Comparison of ENCODE assay signal across 8 mouse cellular contexts in the genomic region with DNA sequence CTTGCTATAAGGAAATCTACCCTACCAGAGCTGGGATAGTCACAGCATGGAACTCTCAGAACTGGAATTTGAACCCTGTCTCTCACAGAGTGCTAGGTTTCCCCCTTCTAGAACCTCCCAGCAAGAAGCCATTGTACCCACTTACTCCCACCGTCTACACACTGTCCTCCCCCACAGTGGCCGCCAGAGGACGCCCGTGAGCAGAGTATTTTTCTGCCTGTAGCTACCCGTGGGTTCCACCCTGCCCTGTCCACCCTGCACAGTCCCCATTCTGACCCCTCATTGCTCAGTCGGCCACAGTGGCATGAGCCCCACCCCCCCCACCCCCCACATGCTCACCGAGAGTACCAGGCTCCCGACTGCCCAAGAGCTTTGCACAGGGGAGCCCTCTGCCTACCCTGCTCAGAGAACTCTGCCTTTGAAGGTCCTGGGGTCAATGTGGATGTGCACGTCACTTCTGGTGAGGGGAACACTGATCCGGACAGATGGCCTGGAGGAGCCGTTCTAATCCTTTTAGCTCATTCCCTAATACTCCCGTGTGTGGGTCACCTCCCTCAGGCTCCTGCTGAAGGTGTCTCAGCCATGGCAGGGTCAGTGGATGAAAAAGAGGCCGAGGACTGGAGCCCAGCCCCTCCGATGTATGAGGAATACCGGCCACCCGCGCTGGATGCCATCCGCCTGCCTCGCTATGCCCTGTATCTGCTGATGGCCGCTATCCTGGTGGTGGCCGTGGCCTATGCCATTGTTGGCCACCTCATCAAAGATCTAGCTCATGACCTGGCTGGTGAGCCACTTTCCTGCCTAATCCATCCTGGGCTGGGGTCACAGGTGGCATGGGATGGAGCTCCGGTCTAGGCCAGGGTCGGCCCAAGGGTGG. TPM values are rescaled to one million over a fixed set of nuclear protein-coding genes. Genes with fewer than 3 reads are reported as not detected.
DNase-seq lines count a peak whose midpoint lies in the region; ATAC-seq and TF ChIP-seq lines count a peak whose summit lies in the region.

No protein-coding gene starts in this region.

- TF ChIP-seq CTCF in lung, postnatal 0 days (IDR thresholded peaks at IDR 0.05), result peak; percentile 95

- no peaks in the 10 kb centered on the region for H3K27me3 ChIP-seq in lung, postnatal 0 days (replicated peaks; ENCODE audit: insufficient read depth, low read length)

- H3K4me2 ChIP-seq in lung, postnatal 0 days (replicated peaks; ENCODE audit: low read depth, low read length), result no peak overlapping the region

- H3K27ac ChIP-seq in lung, postnatal 0 days (ENCODE audit: low read length), result no peak overlapping the region

- 58% methylated on average over 23 of the region's 23 CpGs for WGBS in lung, postnatal 0 days

- H3K36me3 ChIP-seq in lung, postnatal 0 days (ENCODE audit: insufficient read depth, low read length), result no peaks in the 10 kb centered on the region; the same call in none of the 2 replicates

- ATAC-seq in erythroid progenitor cell, adult 5-6 weeks (replicated peaks; ENCODE audit: low FRiP score, poor library complexity, severe bottlenecking), result peak; percentile 64
- peak; percentile 75 for ATAC-seq in lung, postnatal 0 days

- peaks cover 13% of the 10 kb centered on the region for H3K4me1 ChIP-seq in lung, postnatal 0 days (ENCODE audit: insufficient read depth, low read depth, low read length)

- TF ChIP-seq EP300 in lung, postnatal 0 days (IDR thresholded peaks at IDR 0.05), result no peak

- no peaks in the 10 kb centered on the region for H3K9me3 ChIP-seq in lung, postnatal 0 days (ENCODE audit: low read length)

- intact Hi-C loops in heart, postnatal 10 days (cut with DNase I), result loop anchor here (1.0 to 5.0 kb wide), 3 partner anchors 17 to 152 kb away; no protein-coding TSS in a partner anchor

- H3K4me3 ChIP-seq in lung, postnatal 0 days (ENCODE audit: low read depth, low read length), result no peak overlapping the region

- peak; percentile 57 for DNase-seq in ES-CJ7 (ENCODE audit: low read depth, low spot score)
- peak; percentile 82 for DNase-seq in adrenal gland, postnatal 36 days
- peak; percentile 82 to 90 for DNase-seq in heart, postnatal 10 days
- DNase-seq in kidney, postnatal 36 days, result peak; percentile 79 to 87
- DNase-seq in lung, postnatal 0 days (ENCODE audit: low spot score), result peak; percentile 66
- DNase-seq in ovary, postnatal 36 days (ENCODE audit: low spot score), result peak; percentile 75
- no peak for DNase-seq in yolk sac, embryonic 10.5 days (ENCODE audit: low spot score)

- no peak overlapping the region for H3K9ac ChIP-seq in lung, postnatal 0 days (replicated peaks; ENCODE audit: low read depth)

RNA-seq across cellular contexts. Expression of a gene that starts 1.2 kb away (rescaled TPM):
- total RNA-seq in adrenal gland, postnatal 36 days (2021), result 1 to 10 TPM in 1 of 2 experiments, not detected in 1; 1.5 TPM
- not detected in 2 replicates for total RNA-seq in erythroid progenitor cell, adult 5-6 weeks (2015; ENCODE audit: low replicate concordance)
- not detected in 2 replicates for total RNA-seq in erythroid progenitor cell, adult 5-6 weeks (2017; ENCODE audit: low replicate concordance)
- total RNA-seq in heart, postnatal 10 days (2021), result under 1 TPM; 0.77 to 0.98 TPM
- 0.20 and 0.63 TPM in 2 replicates for polyA plus RNA-seq in lung, postnatal 0 days (2015; fragmentation: Nextera tagmentation; extraction: Ambion mirVana)

RNA-seq across cellular contexts. Expression of a gene that starts 2.8 kb away (rescaled TPM):
- 1 to 10 TPM; 1.2 to 1.6 TPM for total RNA-seq in adrenal gland, postnatal 36 days (2021)
- total RNA-seq in erythroid progenitor cell, adult 5-6 weeks (2015; ENCODE audit: low replicate concordance), result 5.4 and 7.5 TPM in 2 replicates
- 4.2 TPM in 1 of 2 replicates, not detected in the other for total RNA-seq in erythroid progenitor cell, adult 5-6 weeks (2017; ENCODE audit: low replicate concordance)
- total RNA-seq in heart, postnatal 10 days (2021), result 1 to 10 TPM; 1.3 to 2.2 TPM
- 3.1 and 3.6 TPM in 2 replicates for polyA plus RNA-seq in lung, postnatal 0 days (2015; fragmentation: Nextera tagmentation; extraction: Ambion mirVana)

RNA-seq across cellular contexts. Expression of a gene that starts 5.8 kb away (rescaled TPM):
- total RNA-seq in adrenal gland, postnatal 36 days (2021), result 1 to 10 TPM; 1.1 to 1.7 TPM
- total RNA-seq in erythroid progenitor cell, adult 5-6 weeks (2015; ENCODE audit: low replicate concordance), result 2.1 and 4.3 TPM in 2 replicates
- total RNA-seq in erythroid progenitor cell, adult 5-6 weeks (2017; ENCODE audit: low replicate concordance), result not detected in 2 replicates
- under 1 TPM; 0.74 to 0.87 TPM for total RNA-seq in heart, postnatal 10 days (2021)
- 2.4 and 3.0 TPM in 2 replicates for polyA plus RNA-seq in lung, postnatal 0 days (2015; fragmentation: Nextera tagmentation; extraction: Ambion mirVana)

RNA-seq across cellular contexts. Expression of a gene that starts 5.8 kb away (rescaled TPM):
- 10 to 100 TPM; 48.9 to 54.0 TPM for total RNA-seq in adrenal gland, postnatal 36 days (2021)
- 8.8 TPM in 1 of 2 replicates, not detected in the other for total RNA-seq in erythroid progenitor cell, adult 5-6 weeks (2015; ENCODE audit: low replicate concordance)
- 4.0 and 17.2 TPM in 2 replicates for total RNA-seq in erythroid progenitor cell, adult 5-6 weeks (2017; ENCODE audit: low replicate concordance)
- 10 to 100 TPM; 53.2 to 57.5 TPM for total RNA-seq in heart, postnatal 10 days (2021)
- 49.4 and 55.2 TPM in 2 replicates for polyA plus RNA-seq in lung, postnatal 0 days (2015; fragmentation: Nextera tagmentation; extraction: Ambion mirVana)

RNA-seq across cellular contexts. Expression of a gene that starts 11.7 kb away (rescaled TPM):
- total RNA-seq in adrenal gland, postnatal 36 days (2021), result 10 to 100 TPM; 37.8 to 49.0 TPM
- 235 and 246 TPM in 2 replicates for total RNA-seq in erythroid progenitor cell, adult 5-6 weeks (2015; ENCODE audit: low replicate concordance)
- total RNA-seq in erythroid progenitor cell, adult 5-6 weeks (2017; ENCODE audit: low replicate concordance), result 247 and 266 TPM in 2 replicates
- total RNA-seq in heart, postnatal 10 days (2021), result 10 to 100 TPM; 39.7 to 41.2 TPM
- polyA plus RNA-seq in lung, postnatal 0 days (2015; fragmentation: Nextera tagmentation; extraction: Ambion mirVana), result 39.5 and 39.7 TPM in 2 replicates
